Mouse (Mus musculus): ENCODE measurements at regions not wholly inside any gene's neighbourhood (a gene's known extent, or its start where the extent isn't known, plus 50 kb on each side); places are given as distances from the start of the nearest gene placed in this dataset.

DNA sequence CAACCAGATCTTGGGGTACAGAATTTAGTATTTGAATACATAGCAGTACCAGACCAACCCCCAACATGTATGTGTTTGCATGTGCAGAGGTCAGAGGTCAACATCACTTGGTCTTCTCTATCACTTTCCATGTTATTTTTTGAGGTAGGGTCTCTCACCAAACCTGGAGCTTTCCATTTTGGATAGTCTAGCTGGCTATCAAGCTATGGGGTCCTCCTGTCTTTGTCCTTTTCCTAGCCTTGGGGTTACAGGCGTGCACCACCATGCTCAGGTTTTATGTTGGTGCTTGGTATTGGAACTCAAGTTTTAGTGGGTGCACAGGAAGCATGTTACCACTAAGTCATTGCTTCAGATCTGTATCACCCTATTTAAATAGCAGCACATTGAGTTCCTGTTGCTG is 151.0 kb downstream of the Plekhb2 start:
- 68% methylated on average over 1 of the region's 1 CpGs for WGBS
- ATAC-seq (ENCODE audit: insufficient number of reproducible peaks, low FRiP score) = no peak

DNA sequence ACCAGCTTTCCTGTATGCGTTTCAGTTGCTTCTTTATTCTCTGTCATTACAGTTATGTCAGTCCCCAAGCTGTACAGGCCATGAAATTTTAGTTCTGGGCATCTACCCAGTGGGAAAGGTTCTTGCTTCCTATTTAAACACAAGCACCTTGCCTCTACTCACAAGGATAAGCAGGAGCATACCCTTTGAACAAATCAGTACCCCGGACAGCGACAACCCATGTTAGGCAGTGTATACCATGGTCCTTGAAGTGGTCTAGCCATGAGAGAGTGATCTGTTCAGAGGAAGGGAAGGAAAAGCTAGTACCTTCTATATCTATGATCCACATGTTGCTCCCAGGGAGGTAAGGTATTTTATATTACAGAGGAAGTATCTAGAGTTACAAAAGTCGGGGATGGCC is 167.7 kb downstream of the Plekhb2 start:
- H3K36me3 ChIP-seq = no peaks in the 10 kb centered on the region
- H3K9ac ChIP-seq = no peak overlapping the region
- no peaks in the 10 kb centered on the region for H3K4me1 ChIP-seq (replicated peaks)
- H3K27ac ChIP-seq (ENCODE audit: poor library complexity, severe bottlenecking) = no peak overlapping the region
- H3K4me3 ChIP-seq = no peak overlapping the region
- H3K4me2 ChIP-seq = no peak overlapping the region
- no peaks in the 10 kb centered on the region for H3K9me3 ChIP-seq (replicated peaks)
- WGBS = 56% methylated on average over 4 of the region's 4 CpGs
- no peaks in the 10 kb centered on the region for H3K27me3 ChIP-seq (replicated peaks)
- no peak for ATAC-seq (ENCODE audit: insufficient number of reproducible peaks, low FRiP score)

More for the DNA sequence above, 151.0 kb downstream of the Plekhb2 start:
- Histone ChIP-seq H3K27ac (ENCODE audit: poor library complexity, severe bottlenecking) (no peak overlapping the region), H3K4me1 (replicated peaks) (no peaks in the 10 kb centered on the region), H3K9ac (no peak overlapping the region), H3K36me3 (no peaks in the 10 kb centered on the region), H3K4me2 (no peak overlapping the region), H3K9me3 (replicated peaks) (peaks cover 4% of the 10 kb centered on the region; the same call in 1 of the 2 replicates), H3K4me3 (no peak overlapping the region), H3K27me3 (replicated peaks) (no peaks in the 10 kb centered on the region)

DNA sequence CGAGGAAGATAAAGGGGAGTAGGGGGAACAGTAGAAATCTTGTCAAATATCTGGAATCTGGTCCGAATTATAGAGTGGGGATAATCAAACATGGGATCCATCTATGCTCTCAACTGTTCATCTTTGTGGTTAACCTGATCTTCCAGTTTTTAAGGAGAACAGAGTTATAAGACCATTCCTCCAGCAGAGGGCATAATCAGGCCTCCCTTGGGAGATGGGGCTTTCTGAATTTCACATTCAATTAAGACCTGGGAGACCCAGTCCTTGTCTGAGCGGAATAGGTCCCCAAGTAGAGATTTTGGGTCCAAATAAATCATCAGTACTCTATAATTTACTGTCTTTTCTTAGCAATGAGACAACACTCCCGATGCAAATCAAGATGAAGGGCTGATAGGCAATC is 182.8 kb downstream of the Plekhb2 start:
- no peak for ATAC-seq (ENCODE audit: insufficient number of reproducible peaks, low FRiP score)

DNA sequence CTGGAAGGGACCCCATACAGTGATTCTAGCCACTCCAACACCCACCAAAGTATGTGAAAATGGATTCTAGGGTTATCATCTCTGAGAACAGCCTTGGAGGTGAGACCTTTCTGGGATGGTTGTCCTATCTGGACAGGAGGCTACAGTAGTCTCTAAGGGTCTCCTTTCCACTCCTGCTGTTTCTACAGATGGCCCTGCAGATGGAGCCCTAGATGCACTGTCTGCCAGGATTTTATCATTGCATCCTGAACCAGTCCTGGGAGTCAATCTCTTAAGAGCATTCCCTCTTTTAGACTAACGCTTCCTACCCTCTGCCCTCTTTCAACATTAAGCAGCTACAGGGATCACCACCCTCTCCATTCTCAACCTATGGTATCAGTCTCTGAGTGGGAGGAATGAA is 223.0 kb downstream of the Plekhb2 start:
- Histone ChIP-seq H3K4me2 (no peak overlapping the region), H3K36me3 (no peaks in the 10 kb centered on the region), H3K4me3 (no peak overlapping the region), H3K9me3 (replicated peaks) (no peaks in the 10 kb centered on the region), H3K27me3 (replicated peaks) (no peaks in the 10 kb centered on the region), H3K9ac (no peak overlapping the region), H3K4me1 (replicated peaks) (no peaks in the 10 kb centered on the region), H3K27ac (ENCODE audit: poor library complexity, severe bottlenecking) (no peak overlapping the region)
- no peak for ATAC-seq (ENCODE audit: insufficient number of reproducible peaks, low FRiP score)
- WGBS = 53% methylated on average over 1 of the region's 1 CpGs

More for the DNA sequence above, 182.8 kb downstream of the Plekhb2 start:
- no peak overlapping the region for H3K4me3 ChIP-seq
- no peak overlapping the region for H3K4me2 ChIP-seq
- WGBS = 40% methylated on average over 4 of the region's 4 CpGs
- H3K9ac ChIP-seq = no peak overlapping the region
- no peak overlapping the region for H3K27ac ChIP-seq (ENCODE audit: poor library complexity, severe bottlenecking)
- H3K9me3 ChIP-seq (replicated peaks) = no peaks in the 10 kb centered on the region
- no peaks in the 10 kb centered on the region for H3K36me3 ChIP-seq
- no peaks in the 10 kb centered on the region for H3K4me1 ChIP-seq (replicated peaks)
- H3K27me3 ChIP-seq (replicated peaks) = no peaks in the 10 kb centered on the region

DNA sequence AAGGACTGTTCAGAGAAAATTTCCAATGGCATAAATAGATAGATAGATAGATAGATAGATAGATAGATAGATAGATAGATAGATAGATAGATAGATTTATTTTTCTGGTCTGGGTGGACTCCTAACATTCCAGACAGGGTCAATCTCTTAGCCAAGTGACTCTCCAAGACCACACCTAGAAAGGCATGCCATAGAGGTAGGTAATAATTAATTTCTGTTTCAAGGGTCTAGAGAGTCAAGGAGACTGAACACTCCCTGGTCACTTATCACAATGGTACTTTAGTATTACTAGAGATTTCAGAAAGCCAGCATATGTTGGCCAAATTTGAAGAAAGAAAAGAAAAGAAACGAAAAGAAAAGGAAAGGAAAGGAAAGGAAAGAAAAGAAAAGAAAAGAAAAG is 245.1 kb downstream of the Plekhb2 start:
- no peak overlapping the region for H3K4me3 ChIP-seq
- H3K9ac ChIP-seq = no peak overlapping the region
- 42% methylated on average over 1 of the region's 1 CpGs for WGBS
- no peaks in the 10 kb centered on the region for H3K36me3 ChIP-seq
- no peak overlapping the region for H3K4me2 ChIP-seq
- H3K27me3 ChIP-seq (replicated peaks) = no peaks in the 10 kb centered on the region
- no peaks in the 10 kb centered on the region for H3K9me3 ChIP-seq (replicated peaks)
- H3K27ac ChIP-seq (ENCODE audit: poor library complexity, severe bottlenecking) = no peak overlapping the region
- no peaks in the 10 kb centered on the region for H3K4me1 ChIP-seq (replicated peaks)
- ATAC-seq (ENCODE audit: insufficient number of reproducible peaks, low FRiP score) = no peak

DNA sequence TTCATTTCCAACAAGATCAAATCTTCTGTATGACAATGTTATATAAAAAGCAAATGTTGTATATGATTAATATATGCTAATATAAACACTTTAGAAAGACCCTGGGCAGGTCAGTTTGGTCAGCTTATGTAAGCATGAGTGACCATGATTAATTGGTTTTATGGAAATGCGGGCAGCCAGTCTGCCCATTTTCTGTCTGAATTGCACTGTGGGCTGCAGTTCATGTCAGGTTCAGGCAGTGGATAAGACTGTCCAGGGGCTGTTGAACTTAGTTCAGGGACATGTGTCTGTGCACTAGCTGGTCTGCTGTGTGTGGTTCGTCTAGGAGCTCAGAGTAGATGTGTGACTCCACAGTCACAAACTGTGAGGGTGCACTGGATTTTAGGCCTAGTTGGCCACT is 246.0 kb downstream of the Plekhb2 start:
- ATAC-seq (ENCODE audit: insufficient number of reproducible peaks, low FRiP score) = no peak
- WGBS = 73% methylated on average over 2 of the region's 2 CpGs
- H3K9ac ChIP-seq = no peak overlapping the region
- no peak overlapping the region for H3K4me2 ChIP-seq
- no peak overlapping the region for H3K4me3 ChIP-seq
- H3K4me1 ChIP-seq (replicated peaks) = no peaks in the 10 kb centered on the region
- H3K36me3 ChIP-seq = no peaks in the 10 kb centered on the region
- no peak overlapping the region for H3K27ac ChIP-seq (ENCODE audit: poor library complexity, severe bottlenecking)
- H3K27me3 ChIP-seq (replicated peaks) = no peaks in the 10 kb centered on the region
- H3K9me3 ChIP-seq (replicated peaks) = no peaks in the 10 kb centered on the region

DNA sequence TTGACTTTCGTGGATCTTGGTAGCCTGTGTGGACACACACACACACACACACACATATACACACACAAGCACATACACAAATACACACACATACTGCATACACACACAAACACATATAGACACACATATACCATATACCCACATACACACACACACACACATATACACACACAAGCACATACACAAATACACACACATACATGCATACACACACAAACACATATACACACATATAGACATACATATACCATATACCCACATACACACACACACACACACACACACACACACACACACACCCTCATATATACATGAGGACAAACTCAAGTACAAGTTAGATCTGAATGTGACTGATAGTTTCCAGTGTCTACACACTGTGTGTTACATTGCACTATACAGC is 256.9 kb downstream of the Plekhb2 start:
- Histone ChIP-seq H3K27ac (ENCODE audit: poor library complexity, severe bottlenecking) (no peak overlapping the region), H3K36me3 (no peaks in the 10 kb centered on the region), H3K4me2 (no peak overlapping the region), H3K4me1 (replicated peaks) (no peaks in the 10 kb centered on the region), H3K9ac (no peak overlapping the region), H3K27me3 (replicated peaks) (no peaks in the 10 kb centered on the region), H3K9me3 (replicated peaks) (peaks cover 3% of the 10 kb centered on the region; the same call in 1 of the 2 replicates), H3K4me3 (no peak overlapping the region)
- ATAC-seq (ENCODE audit: insufficient number of reproducible peaks, low FRiP score) = peak; percentile 61; the same call in 1 of the 2 replicates
- 67% methylated on average over 1 of the region's 1 CpGs for WGBS

DNA sequence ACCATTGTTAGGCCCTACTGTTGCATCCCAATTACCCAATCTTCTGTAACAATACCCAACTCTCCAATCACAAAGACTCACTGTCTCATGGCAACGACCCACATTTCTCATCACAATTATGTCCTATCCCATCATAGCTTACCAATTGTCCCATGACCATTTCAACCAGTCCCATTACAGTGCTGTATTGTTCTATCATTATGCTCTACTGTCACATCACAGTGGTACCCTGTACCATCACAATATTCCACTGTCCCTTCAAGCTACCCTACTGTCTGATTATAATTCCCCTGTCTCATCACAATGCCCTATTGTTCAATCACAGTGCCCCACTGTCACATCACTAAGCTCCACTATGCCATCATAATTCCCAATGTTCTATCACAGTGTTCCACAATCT is 260.0 kb downstream of the Plekhb2 start:
- WGBS = 50% methylated on average over 1 of the region's 1 CpGs

DNA sequence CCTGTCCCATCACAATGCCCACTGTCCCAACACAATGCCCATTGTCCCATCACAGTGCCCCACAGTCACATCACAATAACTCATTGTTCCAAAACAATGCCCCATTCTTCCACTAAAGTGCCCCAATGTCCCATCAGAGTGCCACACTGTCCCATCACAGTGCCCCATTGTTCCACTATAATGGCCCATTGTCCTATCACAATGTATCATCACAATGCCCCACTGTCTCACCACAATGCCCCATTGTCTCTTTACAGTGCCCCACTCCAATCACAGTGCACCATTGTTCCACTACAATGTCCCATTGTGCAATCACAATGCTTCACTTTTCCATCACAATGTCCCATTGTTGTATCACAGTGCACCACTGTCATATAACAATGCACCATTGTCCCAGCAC is 265.7 kb downstream of the Plekhb2 start:
- H3K4me3 ChIP-seq = no peak overlapping the region
- H3K4me2 ChIP-seq = no peak overlapping the region
- no peaks in the 10 kb centered on the region for H3K36me3 ChIP-seq
- H3K27ac ChIP-seq (ENCODE audit: poor library complexity, severe bottlenecking) = no peak overlapping the region
- no peak for ATAC-seq (ENCODE audit: insufficient number of reproducible peaks, low FRiP score)
- H3K9me3 ChIP-seq (replicated peaks) = peaks cover 50% of the 10 kb centered on the region
- no peak overlapping the region for H3K9ac ChIP-seq
- no peaks in the 10 kb centered on the region for H3K27me3 ChIP-seq (replicated peaks)
- H3K4me1 ChIP-seq (replicated peaks) = no peaks in the 10 kb centered on the region

More for the DNA sequence above, 260.0 kb downstream of the Plekhb2 start:
- Histone ChIP-seq H3K9me3 (replicated peaks) (peaks cover 10% of the 10 kb centered on the region; the same call in 1 of the 2 replicates), H3K27me3 (replicated peaks) (no peaks in the 10 kb centered on the region), H3K4me2 (no peak overlapping the region), H3K4me3 (no peak overlapping the region), H3K4me1 (replicated peaks) (no peaks in the 10 kb centered on the region), H3K27ac (ENCODE audit: poor library complexity, severe bottlenecking) (no peak overlapping the region), H3K36me3 (no peaks in the 10 kb centered on the region), H3K9ac (no peak overlapping the region)
- no peak for ATAC-seq (ENCODE audit: insufficient number of reproducible peaks, low FRiP score)

DNA sequence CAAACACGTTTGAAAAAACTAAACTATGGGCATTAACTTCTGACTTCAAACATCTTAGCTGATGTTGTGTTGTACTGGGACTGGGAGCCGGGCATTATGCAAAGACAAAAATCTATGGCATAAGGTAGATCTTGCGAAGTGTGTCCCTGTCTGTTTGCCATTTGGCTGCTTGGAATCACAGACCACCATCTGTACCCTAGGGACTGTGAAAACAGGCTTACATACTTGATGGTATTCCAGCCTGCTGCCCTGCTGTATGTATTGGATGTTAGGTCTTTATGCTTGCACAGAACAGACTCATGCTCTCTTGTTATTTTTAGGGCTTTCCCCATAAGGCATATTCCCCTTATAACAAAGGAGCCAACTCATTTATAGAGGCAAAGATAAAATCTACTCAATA is 288.1 kb downstream of the Plekhb2 start:
- Histone ChIP-seq H3K27me3 (replicated peaks) (no peaks in the 10 kb centered on the region), H3K4me1 (replicated peaks) (no peaks in the 10 kb centered on the region), H3K36me3 (no peaks in the 10 kb centered on the region), H3K9me3 (replicated peaks) (no peaks in the 10 kb centered on the region), H3K27ac (ENCODE audit: poor library complexity, severe bottlenecking) (no peak overlapping the region), H3K4me3 (no peak overlapping the region), H3K4me2 (no peak overlapping the region), H3K9ac (no peak overlapping the region)
- ATAC-seq (ENCODE audit: insufficient number of reproducible peaks, low FRiP score) = no peak
- WGBS = 72% methylated on average over 3 of the region's 3 CpGs

DNA sequence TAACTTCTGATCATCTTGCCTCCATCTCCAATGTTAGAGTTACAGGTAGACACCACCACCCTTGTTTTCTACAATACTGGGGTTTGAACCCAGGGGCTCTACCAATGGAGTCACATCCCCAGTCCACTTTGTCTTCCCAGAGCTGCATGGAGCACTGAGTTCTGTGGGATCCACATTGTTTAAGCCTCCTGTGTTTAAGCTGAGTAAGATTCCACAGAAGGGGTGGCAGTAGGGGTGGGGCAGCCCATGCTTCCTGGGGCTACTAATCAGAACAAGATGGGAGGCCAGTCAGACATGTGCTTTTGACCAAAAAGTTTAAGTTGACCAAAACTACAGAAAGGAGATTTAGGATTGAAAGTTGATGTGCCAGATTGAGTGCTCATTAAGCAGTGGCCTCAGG is 299.3 kb downstream of the Plekhb2 start:
- Histone ChIP-seq H3K9me3 (replicated peaks) (no peaks in the 10 kb centered on the region), H3K27ac (ENCODE audit: poor library complexity, severe bottlenecking) (no peak overlapping the region), H3K4me1 (replicated peaks) (no peaks in the 10 kb centered on the region), H3K4me2 (no peak overlapping the region), H3K9ac (no peak overlapping the region), H3K36me3 (no peaks in the 10 kb centered on the region), H3K4me3 (no peak overlapping the region), H3K27me3 (replicated peaks) (no peaks in the 10 kb centered on the region)
- ATAC-seq (ENCODE audit: insufficient number of reproducible peaks, low FRiP score) = no peak

DNA sequence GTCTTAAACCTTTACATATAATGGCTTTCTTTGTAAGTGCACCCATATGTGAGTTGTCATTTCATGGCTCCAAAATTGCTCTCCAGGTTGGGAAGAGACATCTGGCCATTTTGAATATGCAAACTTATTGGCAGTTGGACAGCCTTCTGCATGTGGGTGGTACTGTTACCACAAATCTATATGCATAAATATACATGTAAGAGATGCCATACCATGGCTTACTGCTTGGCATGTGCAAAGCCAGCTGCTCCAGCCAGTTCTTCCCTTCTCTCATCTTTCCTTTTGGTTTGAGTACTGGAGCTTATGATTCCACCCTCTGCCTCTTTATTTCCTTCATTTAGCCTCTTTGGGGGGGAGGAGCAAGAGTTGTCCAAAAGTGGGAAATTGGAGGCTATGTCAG is 312.7 kb downstream of the Plekhb2 start:
- H3K9me3 ChIP-seq (replicated peaks) = no peaks in the 10 kb centered on the region
- no peak overlapping the region for H3K4me2 ChIP-seq
- no peak overlapping the region for H3K4me3 ChIP-seq
- H3K27me3 ChIP-seq (replicated peaks) = no peaks in the 10 kb centered on the region
- H3K27ac ChIP-seq (ENCODE audit: poor library complexity, severe bottlenecking) = no peak overlapping the region
- H3K4me1 ChIP-seq (replicated peaks) = no peaks in the 10 kb centered on the region
- H3K36me3 ChIP-seq = no peaks in the 10 kb centered on the region
- ATAC-seq (ENCODE audit: insufficient number of reproducible peaks, low FRiP score) = no peak
- no peak overlapping the region for H3K9ac ChIP-seq

Measured in heart, embryonic 12.5 days (tissue).